Mouse (Mus musculus) cerebellum, adult 2 months (tissue): ENCODE results near the gene Shisal2b.

ENCODE experiments used
- CTCF ChIP-seq: fragments of 200-500 bp; IDR thresholded peaks from 2 replicates; pipeline ENCODE4 v1.5.1; 2011; ENCODE audit warnings: low read depth, mild to moderate bottlenecking, control low read depth, low read length, moderate library complexity, borderline replicate concordance; ENCODE audit not compliant: insufficient read depth
- POLR2A ChIP-seq: fragments of 200-500 bp; IDR thresholded peaks from 2 replicates; pipeline ENCODE4 v1.6.1; 2011; ENCODE audit warnings: low read length, control low read depth, borderline replicate concordance; ENCODE audit not compliant: insufficient read depth

DNA sequence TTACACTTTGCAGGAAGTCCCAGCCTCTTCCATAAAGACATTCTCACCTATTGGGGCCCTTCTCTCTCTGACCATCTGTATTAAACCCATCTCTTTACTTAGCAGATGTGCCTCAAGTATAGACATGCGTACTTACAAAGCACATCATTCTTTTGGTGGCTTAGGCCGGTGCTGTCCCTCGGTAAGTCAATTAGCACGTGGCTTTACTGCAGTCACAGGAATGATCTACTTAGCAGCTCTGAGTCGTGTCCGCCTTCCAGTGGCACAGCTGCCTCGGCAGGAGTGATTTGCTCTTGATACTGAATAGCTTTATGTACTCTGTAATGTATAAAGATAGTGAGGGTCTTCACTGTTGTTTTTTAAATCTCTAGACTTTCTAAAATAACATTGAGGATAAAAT, 26.1 kb downstream of the Shisal2b start:
- TF ChIP-seq POLR2A (no peak), CTCF (no peak)
